Mouse (Mus musculus): ENCODE measurements around the gene Ldb3.

DNA sequence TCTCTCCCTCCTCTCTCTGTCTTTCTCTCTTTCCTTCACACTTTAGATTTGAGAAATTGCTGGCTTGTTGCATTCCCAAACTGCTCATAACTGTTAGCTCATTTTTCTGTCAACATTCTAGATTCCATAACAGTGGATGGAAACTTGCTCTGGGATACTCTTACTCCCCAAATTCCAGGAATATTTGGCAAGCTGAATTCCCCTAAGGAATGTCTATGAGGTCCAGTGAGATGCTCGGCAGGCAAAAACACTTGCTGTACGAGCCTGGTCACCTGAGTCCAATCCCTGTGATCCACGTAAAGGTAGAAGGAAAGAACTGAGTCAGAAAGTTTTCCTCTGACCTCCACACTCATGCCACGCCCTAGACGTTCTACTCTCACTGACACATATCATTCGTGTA, 55.9 kb downstream of the Ldb3 start:
- TF ChIP-seq GATA1 (IDR thresholded peaks at IDR 0.05; ENCODE audit: low read length) (no peak), TAL1 (IDR thresholded peaks at IDR 0.05; ENCODE audit: low read length) (no peak)

All from erythroblast, embryonic 14.5 days (primary cell).